Mouse (Mus musculus): Measurements from ENCODE around the gene Fbf1. TPM values are rescaled to one million over a fixed set of nuclear protein-coding genes. Genes with fewer than 3 reads are reported as not detected.

Fbf1 gene
- total RNA-seq (2014; rRNA removed) (68.1 and 73.5 TPM in 2 replicates), polyA plus RNA-seq (2015; fragmentation: Nextera tagmentation; extraction: Ambion mirVana) (33.8 and 35.3 TPM in 2 replicates)

DNA sequence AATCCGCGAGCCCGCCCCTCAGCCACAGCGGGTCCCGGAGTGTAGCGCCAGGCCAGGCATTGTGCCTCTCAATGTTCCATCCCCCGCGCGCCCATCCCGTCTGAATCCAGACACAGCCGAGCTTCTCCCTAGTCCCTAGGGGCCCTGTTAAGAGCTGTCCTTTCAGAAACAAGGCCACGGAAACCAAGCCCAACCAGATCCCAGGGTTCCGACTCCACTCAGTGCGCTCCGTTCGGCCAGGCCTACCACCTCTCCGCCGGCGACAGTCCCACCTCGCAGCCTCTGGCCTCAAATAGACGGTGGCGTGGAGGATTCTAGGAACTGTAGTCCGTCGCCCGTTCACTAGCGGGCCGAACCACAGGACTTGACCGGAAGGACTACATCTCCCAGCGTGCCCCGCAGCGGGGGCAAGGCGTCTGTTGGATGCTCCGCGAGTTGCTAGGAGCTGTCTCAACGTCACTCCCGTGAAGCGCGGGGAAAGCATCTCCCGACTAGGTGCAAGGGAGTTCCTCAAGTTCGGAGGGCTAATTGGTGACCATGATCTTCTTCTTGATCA, at the start of gene Fbf1:
Fbf1 (minus strand) TSS at position 283 of the 556 bp plus-strand sequence.
- Histone ChIP-seq H3K36me3 (ENCODE audit: insufficient read depth, low read length) (peaks cover 15% of the 10 kb centered on the region), H3K4me1 (ENCODE audit: insufficient read depth, low read length) (peaks cover 6% of the 10 kb centered on the region), H3K9ac (replicated peaks; ENCODE audit: low read length) (peak within 1 kb of the TSS; percentile 67), H3K4me3 (ENCODE audit: low read length) (peak within 1 kb of the TSS; percentile 57), H3K27me3 (ENCODE audit: insufficient read depth, low read length) (no peaks in the 10 kb centered on the region), H3K27ac (peak within 1 kb of the TSS; percentile 89), H3K4me2 (ENCODE audit: low read depth, low read length) (peak within 1 kb of the TSS; percentile 82), H3K9me3 (ENCODE audit: low read length) (no peaks in the 10 kb centered on the region)
- DNase-seq (ENCODE audit: low spot score) (peak; percentile 99), ATAC-seq (peak; percentile 99)
- under 1% methylated on average over 40 of the region's 40 CpGs for WGBS
- no peak for TF ChIP-seq CTCF (IDR thresholded peaks at IDR 0.05; ENCODE audit: low read depth)

- WGBS = 83% methylated on average over 11 of the region's 11 CpGs
Observed at GRCm38 (mm10) chr11:116216549-116216948, 48.6 kb upstream of the Fbf1 start.

DNA sequence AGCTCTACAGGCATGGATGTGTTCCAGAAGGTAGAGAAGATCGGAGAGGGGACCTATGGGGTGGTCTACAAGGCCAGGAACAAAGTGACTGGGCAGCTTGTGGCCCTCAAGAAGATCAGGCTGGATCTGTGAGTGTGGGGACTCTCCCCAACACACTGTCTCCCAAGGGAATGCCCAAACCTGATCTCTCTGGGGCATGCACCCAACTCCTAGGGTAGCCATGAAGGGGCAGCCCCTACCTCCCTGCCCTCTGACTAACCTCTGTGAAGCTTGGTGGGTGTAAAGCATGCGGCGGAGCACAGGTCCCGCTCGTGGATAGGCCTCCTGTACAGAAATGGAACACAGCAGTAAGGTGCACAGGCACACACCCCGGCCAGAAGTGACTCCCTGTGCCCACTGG, 48.0 kb upstream of the Fbf1 start:
- 88% methylated on average over 6 of the region's 6 CpGs for WGBS
- no peak for ATAC-seq
- Histone ChIP-seq H3K9ac (replicated peaks; ENCODE audit: low read length) (no peak overlapping the region), H3K4me2 (ENCODE audit: low read depth, low read length) (no peak overlapping the region), H3K4me3 (ENCODE audit: low read length) (no peak overlapping the region), H3K27ac (no peak overlapping the region), H3K4me1 (ENCODE audit: insufficient read depth, low read length) (peaks cover 5% of the 10 kb centered on the region; the same call in 1 of the 2 replicates), H3K36me3 (ENCODE audit: insufficient read depth, low read length) (no peaks in the 10 kb centered on the region), H3K9me3 (ENCODE audit: low read length) (no peaks in the 10 kb centered on the region), H3K27me3 (ENCODE audit: insufficient read depth, low read length) (peaks cover 5% of the 10 kb centered on the region; the same call in 1 of the 2 replicates)
- no peak for TF ChIP-seq CTCF (IDR thresholded peaks at IDR 0.05; ENCODE audit: low read depth)
- DNase-seq (ENCODE audit: low spot score) = no peak

More at GRCm38 (mm10) chr11:116216549-116216948, 48.6 kb upstream of the Fbf1 start:
- ATAC-seq (no peak), DNase-seq (ENCODE audit: low spot score) (no peak)
- no peak overlapping the region for H3K4me3 ChIP-seq (ENCODE audit: low read length)
- H3K4me1 ChIP-seq (ENCODE audit: insufficient read depth, low read length) = peaks cover 5% of the 10 kb centered on the region; the same call in 1 of the 2 replicates
- no peak overlapping the region for H3K9ac ChIP-seq (replicated peaks; ENCODE audit: low read length)
- H3K27me3 ChIP-seq (ENCODE audit: insufficient read depth, low read length) = peaks cover 9% of the 10 kb centered on the region; the same call in 1 of the 2 replicates
- H3K9me3 ChIP-seq (ENCODE audit: low read length) = no peaks in the 10 kb centered on the region
- no peak overlapping the region for H3K4me2 ChIP-seq (ENCODE audit: low read depth, low read length)
- TF ChIP-seq CTCF (IDR thresholded peaks at IDR 0.05; ENCODE audit: low read depth) = no peak
- no peak overlapping the region for H3K27ac ChIP-seq
- no peaks in the 10 kb centered on the region for H3K36me3 ChIP-seq (ENCODE audit: insufficient read depth, low read length)

DNA sequence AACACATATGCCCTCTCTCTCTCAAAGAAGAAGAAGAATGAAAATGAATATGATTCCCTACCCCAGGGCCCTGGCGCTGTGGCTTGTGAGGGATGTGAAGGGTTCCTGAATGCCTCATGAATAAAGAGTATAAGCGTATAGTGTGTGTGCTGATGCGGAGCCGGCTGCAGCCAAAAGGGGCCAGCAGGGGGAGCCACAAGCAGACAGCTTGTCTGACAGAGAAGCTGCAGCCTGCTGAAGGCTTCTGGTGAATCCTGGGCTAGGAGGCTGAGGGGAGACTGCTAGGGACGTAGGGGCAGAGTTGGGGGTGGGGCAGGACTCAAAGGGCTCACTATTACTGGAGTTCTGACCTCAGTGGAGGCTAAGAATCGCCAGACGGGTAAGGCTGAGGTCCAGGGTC, 47.2 kb upstream of the Fbf1 start:
- DNase-seq (ENCODE audit: low spot score) (peak; percentile 31), ATAC-seq (no peak)
- peak; percentile 60 for TF ChIP-seq CTCF (IDR thresholded peaks at IDR 0.05; ENCODE audit: low read depth)
- H3K9me3 ChIP-seq (ENCODE audit: low read length) = no peaks in the 10 kb centered on the region
- peaks cover 5% of the 10 kb centered on the region; the same call in 1 of the 2 replicates for H3K4me1 ChIP-seq (ENCODE audit: insufficient read depth, low read length)
- no peak overlapping the region for H3K9ac ChIP-seq (replicated peaks; ENCODE audit: low read length)
- H3K4me3 ChIP-seq (ENCODE audit: low read length) = no peak overlapping the region
- no peak overlapping the region for H3K27ac ChIP-seq
- 81% methylated on average over 7 of the region's 7 CpGs for WGBS
- H3K27me3 ChIP-seq (ENCODE audit: insufficient read depth, low read length) = no peaks in the 10 kb centered on the region
- H3K36me3 ChIP-seq (ENCODE audit: insufficient read depth, low read length) = no peaks in the 10 kb centered on the region
- no peak overlapping the region for H3K4me2 ChIP-seq (ENCODE audit: low read depth, low read length)

DNA sequence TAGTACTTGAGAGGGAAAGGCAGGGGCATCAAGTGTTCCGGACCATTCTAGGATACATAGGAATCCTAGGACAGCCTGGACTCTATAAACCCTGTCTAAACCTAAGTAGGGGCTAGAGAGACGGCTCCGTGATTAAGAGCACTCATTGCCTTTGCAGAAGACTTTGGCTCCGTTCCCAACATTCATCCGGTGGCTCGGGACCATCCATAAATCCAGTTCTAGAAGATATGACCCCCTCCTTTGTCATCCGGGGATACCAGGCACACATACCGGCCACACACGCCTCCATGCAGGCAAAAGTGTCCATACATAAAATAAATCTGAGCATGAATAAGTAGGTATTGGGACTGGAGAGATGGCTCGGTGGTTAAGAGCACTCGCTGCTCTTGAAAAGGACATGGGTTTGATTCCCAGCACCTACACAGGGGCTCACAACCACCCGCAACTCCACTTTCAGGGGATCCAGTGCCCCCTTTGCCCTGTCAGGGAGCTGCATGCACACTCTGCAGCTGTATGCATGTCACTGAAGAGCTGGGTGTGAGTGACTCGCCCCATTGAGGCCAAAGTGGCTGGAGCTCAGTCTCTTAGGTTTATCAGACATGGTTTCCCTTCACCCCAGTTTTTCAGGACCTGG, 46.0 kb upstream of the Fbf1 start:
- H3K4me1 ChIP-seq (ENCODE audit: insufficient read depth, low read length) = no peaks in the 10 kb centered on the region
- WGBS = 93% methylated on average over 13 of the region's 13 CpGs
- TF ChIP-seq CTCF (IDR thresholded peaks at IDR 0.05; ENCODE audit: low read depth) = no peak

GRCm38 (mm10) chr11:116212847-116213246, 44.9 kb upstream of the Fbf1 start:
- Histone ChIP-seq H3K27me3 (ENCODE audit: insufficient read depth, low read length) (no peaks in the 10 kb centered on the region), H3K27ac (no peak overlapping the region), H3K9ac (replicated peaks; ENCODE audit: low read length) (no peak overlapping the region), H3K9me3 (ENCODE audit: low read length) (no peaks in the 10 kb centered on the region), H3K36me3 (ENCODE audit: insufficient read depth, low read length) (no peaks in the 10 kb centered on the region), H3K4me3 (ENCODE audit: low read length) (no peak overlapping the region), H3K4me2 (ENCODE audit: low read depth, low read length) (no peak overlapping the region), H3K4me1 (ENCODE audit: insufficient read depth, low read length) (no peaks in the 10 kb centered on the region)
- DNase-seq (ENCODE audit: low spot score) = no peak
- TF ChIP-seq CTCF (IDR thresholded peaks at IDR 0.05; ENCODE audit: low read depth) = no peak
- ATAC-seq = no peak
- WGBS = 92% methylated on average over 6 of the region's 6 CpGs

More for the DNA sequence above, 46.0 kb upstream of the Fbf1 start:
- Histone ChIP-seq H3K27me3 (ENCODE audit: insufficient read depth, low read length) (no peaks in the 10 kb centered on the region), H3K36me3 (ENCODE audit: insufficient read depth, low read length) (no peaks in the 10 kb centered on the region), H3K4me3 (ENCODE audit: low read length) (no peak overlapping the region), H3K9me3 (ENCODE audit: low read length) (no peaks in the 10 kb centered on the region), H3K9ac (replicated peaks; ENCODE audit: low read length) (no peak overlapping the region), H3K4me2 (ENCODE audit: low read depth, low read length) (no peak overlapping the region), H3K27ac (no peak overlapping the region)
- no peak for ATAC-seq
- DNase-seq (ENCODE audit: low spot score) = no peak

GRCm38 (mm10) chr11:116210696-116211095, 42.7 kb upstream of the Fbf1 start:
- Histone ChIP-seq H3K27me3 (ENCODE audit: insufficient read depth, low read length) (no peaks in the 10 kb centered on the region), H3K36me3 (ENCODE audit: insufficient read depth, low read length) (peaks cover 6% of the 10 kb centered on the region; the same call in 1 of the 2 replicates), H3K9me3 (ENCODE audit: low read length) (no peaks in the 10 kb centered on the region), H3K27ac (no peak overlapping the region), H3K9ac (replicated peaks; ENCODE audit: low read length) (no peak overlapping the region), H3K4me2 (ENCODE audit: low read depth, low read length) (no peak overlapping the region), H3K4me3 (ENCODE audit: low read length) (no peak overlapping the region), H3K4me1 (ENCODE audit: insufficient read depth, low read length) (no peaks in the 10 kb centered on the region)
- DNase-seq (ENCODE audit: low spot score) (no peak), ATAC-seq (no peak)
- WGBS = 80% methylated on average over 5 of the region's 5 CpGs
- TF ChIP-seq CTCF (IDR thresholded peaks at IDR 0.05; ENCODE audit: low read depth) = no peak

Measured in hindbrain, postnatal 0 days (tissue).